21 mouse cellular contexts compared by ENCODE assay signal in genomic region chr12:26559560-26559959, GRCm38 (mm10).
"Had no signal": no experiment of that assay in that cellular context is flagged by ENCODE, and none has a peak within 500 bp of the region (broad histone marks: within the 10 kb centered on the region; RNA-seq: fewer than 3 reads in every experiment).

No protein-coding gene starts in this region.

- DNase-seq: heart, postnatal 14 days; heart, postnatal 36 days; heart, postnatal 4 days; kidney, adult 11 months; kidney, adult 18-20 months; kidney, adult 2 months; kidney, adult 8-10 months; kidney, adult 9 months; kidney, postnatal 10 days; kidney, postnatal 14 days; kidney, postnatal 25 days; kidney, postnatal 36 days; kidney, postnatal 4 days; layer of hippocampus, adult 9-11 months; layer of hippocampus, postnatal 36 days had no signal

- ATAC-seq: hindbrain, embryonic 16.5 days; hindbrain, postnatal 0 days; inflammation-experienced regulatory T-cells, adult 6 months; intestine, embryonic 15.5 days; intestine, embryonic 16.5 days; intestine, postnatal 0 days had no signal
